10 mouse cellular contexts compared by ENCODE assay signal in genomic region chr11:17192151-17192844, GRCm38 (mm10). TPM values are rescaled to one million over a fixed set of nuclear protein-coding genes. Genes with fewer than 3 reads are reported as not detected.
DNase-seq lines count a peak whose midpoint lies in the region; ATAC-seq and TF ChIP-seq lines count a peak whose summit lies in the region.
"Had no signal": no experiment of that assay in that cellular context is flagged by ENCODE, and none has a peak within 500 bp of the region (broad histone marks: within the 10 kb centered on the region; RNA-seq: fewer than 3 reads in every experiment).

No protein-coding gene starts in this region.

- peak; percentile 91 for ATAC-seq in kidney, embryonic 15.5 days (replicated peaks; ENCODE audit: low FRiP score)
- no peak for ATAC-seq in heart, embryonic 12.5 days (ENCODE audit: insufficient number of reproducible peaks, low FRiP score)

- 0 out of 4 replicates have a peak, but pooled peaks of 1 of the 2 experiments have one; percentile 18 for TF ChIP-seq POLR2A in MEL (IDR thresholded peaks at IDR 0.05; ENCODE audit: control insufficient read depth in 1 of 2, insufficient read depth in 1 of 2, low read depth in 1 of 2, low read length in 2 of 2, poor library complexity in 1 of 2)

- no peak for DNase-seq in layer of hippocampus, adult 2 months (ENCODE audit: low spot score in 2 of 2)
- DNase-seq in layer of hippocampus, adult 9-10 months (ENCODE audit: low spot score), result no peak
- DNase-seq in MEL (ENCODE audit: low read depth, low spot score), result peak; percentile 58
- DNase-seq in splenic B cell, adult 2 months (ENCODE audit: low read depth, low spot score), result peak; percentile 73
- DNase-seq in right cerebral cortex, postnatal 14 days, result no peak
- no peak for DNase-seq in cerebellum, postnatal 14 days
- DNase-seq: adrenal gland, postnatal 36 days had no signal

- TF ChIP-seq RAD21 in MEL (IDR thresholded peaks at IDR 0.05; ENCODE audit: low read depth, low read length), result no peak; the same call in 1 of the 2 replicates

- H3K4me1 ChIP-seq in MEL (ENCODE audit: control insufficient read depth in 1 of 2, insufficient read depth in 2 of 2, low read length in 2 of 2), result no peaks in the 10 kb centered on the region
- no peaks in the 10 kb centered on the region for H3K4me1 ChIP-seq in kidney, embryonic 15.5 days
- H3K4me1 ChIP-seq in heart, embryonic 12.5 days (replicated peaks), result 0 out of 2 replicates have a peak, but pooled peaks cover 2% of the 10 kb centered on the region

- TF ChIP-seq EP300 in MEL (IDR thresholded peaks at IDR 0.05; ENCODE audit: low read depth in 1 of 2, low read length in 2 of 2), result no peak

- H3K27ac ChIP-seq in layer of hippocampus, adult 2 months, result peak overlapping the region; percentile 33; the same call in 1 of the 2 replicates
- no peak overlapping the region for H3K27ac ChIP-seq in MEL (ENCODE audit: control insufficient read depth, low read depth, low read length)
- peak overlapping the region; percentile 49 for H3K27ac ChIP-seq in kidney, embryonic 15.5 days
- no peak overlapping the region for H3K27ac ChIP-seq in heart, embryonic 12.5 days (ENCODE audit: poor library complexity, severe bottlenecking)
- H3K27ac ChIP-seq: macrophage had no signal

- TF ChIP-seq CTCF in layer of hippocampus, adult 2 months (conservative IDR thresholded peaks at IDR 0.05), result peak; percentile 57
- peak; percentile 13 to 45 (median 24); a peak in 3 of 6 replicates for TF ChIP-seq CTCF in MEL (IDR thresholded peaks at IDR 0.05 in 2 of 3, conservative IDR thresholded peaks at IDR 0.05 in 1 of 3; ENCODE audit: control insufficient read depth in 1 of 3, insufficient read depth in 1 of 3, low read depth in 2 of 3, low read length in 3 of 3, poor library complexity in 1 of 3, severe bottlenecking in 1 of 3)

- H3K4me3 ChIP-seq in layer of hippocampus, adult 2 months, result no peak overlapping the region
- no peak overlapping the region for H3K4me3 ChIP-seq in MEL (ENCODE audit: control insufficient read depth in 1 of 2, insufficient read depth in 1 of 2, low read depth in 2 of 2, low read length in 2 of 2)
- H3K4me3 ChIP-seq in kidney, embryonic 15.5 days (replicated peaks), result no peak overlapping the region
- no peak overlapping the region for H3K4me3 ChIP-seq in heart, embryonic 12.5 days

- peaks cover 2 to 38% of the 10 kb centered on the region in 2 experiments; a peak in 3 of 4 replicates for H3K36me3 ChIP-seq in MEL (ENCODE audit: control insufficient read depth in 1 of 2, insufficient read depth in 2 of 2, low read length in 2 of 2)
- peaks cover 35% of the 10 kb centered on the region for H3K36me3 ChIP-seq in kidney, embryonic 15.5 days
- H3K36me3 ChIP-seq in splenic B cell, adult 2 months (ENCODE audit: control insufficient read depth, insufficient read depth, low read length, poor library complexity, severe bottlenecking), result peaks cover 6% of the 10 kb centered on the region
- H3K36me3 ChIP-seq in heart, embryonic 12.5 days, result peaks cover 28% of the 10 kb centered on the region

- H3K9ac ChIP-seq in MEL (ENCODE audit: control insufficient read depth, low read depth, low read length, poor library complexity, severe bottlenecking), result no peak overlapping the region
- no peak overlapping the region for H3K9ac ChIP-seq in kidney, embryonic 15.5 days
- H3K9ac ChIP-seq in heart, embryonic 12.5 days, result no peak overlapping the region

- H3K9me3 ChIP-seq in MEL (replicated peaks; ENCODE audit: insufficient read depth, low read length), result no peaks in the 10 kb centered on the region
- no peaks in the 10 kb centered on the region for H3K9me3 ChIP-seq in kidney, embryonic 15.5 days (replicated peaks)
- H3K9me3 ChIP-seq in heart, embryonic 12.5 days (replicated peaks), result no peaks in the 10 kb centered on the region

- 0 out of 2 replicates have a peak overlapping the region, but pooled peaks have one; percentile 5 for H3K4me2 ChIP-seq in kidney, embryonic 15.5 days
- no peak overlapping the region for H3K4me2 ChIP-seq in heart, embryonic 12.5 days

- H3K27me3 ChIP-seq in MEL (ENCODE audit: control insufficient read depth in 1 of 2, insufficient read depth in 2 of 2, low read length in 2 of 2), result no peaks in the 10 kb centered on the region
- no peaks in the 10 kb centered on the region for H3K27me3 ChIP-seq in kidney, embryonic 15.5 days
- no peaks in the 10 kb centered on the region for H3K27me3 ChIP-seq in splenic B cell, adult 2 months (ENCODE audit: control insufficient read depth, insufficient read depth, low read length, poor library complexity, severe bottlenecking)
- H3K27me3 ChIP-seq in heart, embryonic 12.5 days (replicated peaks), result no peaks in the 10 kb centered on the region

- WGBS in kidney, embryonic 15.5 days, result 74% methylated on average over 9 of the region's 9 CpGs
- WGBS in heart, embryonic 12.5 days, result 70% methylated on average over 9 of the region's 9 CpGs

- H3K79me2 ChIP-seq in MEL (ENCODE audit: control insufficient read depth, insufficient read depth, low read length, poor library complexity), result peaks cover 4% of the 10 kb centered on the region; the same call in 1 of the 2 replicates

TF ChIP-seq in MEL, 35 proteins besides CTCF, POLR2A, EP300 and RAD21:
- TF ChIP-seq ZNF384 (IDR thresholded peaks at IDR 0.05; ENCODE audit: low read depth, low read length), result no peak
- TF ChIP-seq SMC3 (IDR thresholded peaks at IDR 0.05; ENCODE audit: low read depth, low read length), result peak; percentile 30; the same call in 1 of the 2 replicates

RNA-seq across cellular contexts. Expression of gene Wdr92, which starts 10.4 kb away (rescaled TPM):
- 10 to 100 TPM in 1 of 2 experiments, 1 to 10 TPM in 1; 9.5 to 10.2 TPM for total RNA-seq in layer of hippocampus, adult 2 months (2021)
- total RNA-seq in MEL (2012; rRNA removed), result 58.9 and 63.8 TPM in 2 replicates
- 10 to 100 TPM in 1 of 2 experiments, not detected in 1; 34.5 TPM for polyA plus RNA-seq in MEL (2012; ENCODE audit: insufficient read depth in 1 of 2, insufficient read length in 2 of 2, low read depth in 1 of 2, low replicate concordance in 2 of 2, missing spikeins in 1 of 2)
- polyA plus RNA-seq in kidney, embryonic 15.5 days (2015; fragmentation: Nextera tagmentation; extraction: Ambion mirVana), result 27.5 and 27.6 TPM in 2 replicates
- polyA plus RNA-seq in heart, embryonic 12.5 days (2016; fragmentation: Nextera tagmentation; extraction: Ambion mirVana), result 21.9 and 22.4 TPM in 2 replicates

RNA-seq across cellular contexts. Expression of gene Pno1, which starts 19.1 kb away (rescaled TPM):
- total RNA-seq in layer of hippocampus, adult 2 months (2021), result 10 to 100 TPM; 27.6 TPM
- 113 and 121 TPM in 2 replicates for total RNA-seq in MEL (2012; rRNA removed)
- polyA plus RNA-seq in MEL (2012; ENCODE audit: insufficient read depth in 1 of 2, insufficient read length in 2 of 2, low read depth in 1 of 2, low replicate concordance in 2 of 2, missing spikeins in 1 of 2), result 1,000 to 10,000 TPM in 1 of 2 experiments, 10 to 100 TPM in 1; 64.4 to 1,147 TPM
- polyA plus RNA-seq in kidney, embryonic 15.5 days (2015; fragmentation: Nextera tagmentation; extraction: Ambion mirVana), result 74.7 and 82.4 TPM in 2 replicates
- polyA plus RNA-seq in heart, embryonic 12.5 days (2016; fragmentation: Nextera tagmentation; extraction: Ambion mirVana), result 67.8 and 74.9 TPM in 2 replicates

RNA-seq across cellular contexts. Expression of gene Ppp3r1, which starts 33.2 kb away (rescaled TPM):
- 100 to 1,000 TPM; 877 to 906 TPM for total RNA-seq in layer of hippocampus, adult 2 months (2021)
- total RNA-seq in MEL (2012; rRNA removed), result 48.8 and 55.5 TPM in 2 replicates
- 10 to 100 TPM; 63.8 to 67.9 TPM for polyA plus RNA-seq in MEL (2012; ENCODE audit: insufficient read depth in 1 of 2, insufficient read length in 2 of 2, low read depth in 1 of 2, low replicate concordance in 2 of 2, missing spikeins in 1 of 2)
- 85.3 and 92.1 TPM in 2 replicates for polyA plus RNA-seq in kidney, embryonic 15.5 days (2015; fragmentation: Nextera tagmentation; extraction: Ambion mirVana)
- polyA plus RNA-seq in heart, embryonic 12.5 days (2016; fragmentation: Nextera tagmentation; extraction: Ambion mirVana), result 85.1 and 87.1 TPM in 2 replicates

Comparison
In these comparisons a context has a peak if more than half of its experiments do, and no peak if none do; other contexts are left out.
1. DNase-seq: peak in MEL (single experiment) and splenic B cell, adult 2 months (single experiment); none in layer of hippocampus, adult 2 months (0 of 2), layer of hippocampus, adult 9-10 months (single experiment), right cerebral cortex, postnatal 14 days (single experiment) and cerebellum, postnatal 14 days (0 of 2).
2. H3K27ac ChIP-seq: peak in layer of hippocampus, adult 2 months (single experiment) and kidney, embryonic 15.5 days (single experiment); none in MEL (single experiment) and heart, embryonic 12.5 days (single experiment).